Mouse (Mus musculus) kidney, adult 11 months (tissue): ENCODE data around the gene Pcgf3.

Source experiments
- DNase-seq: peaks from one replicate; pipeline ENCODE4 v3.0.0; 2022

Pcgf3 gene

DNA sequence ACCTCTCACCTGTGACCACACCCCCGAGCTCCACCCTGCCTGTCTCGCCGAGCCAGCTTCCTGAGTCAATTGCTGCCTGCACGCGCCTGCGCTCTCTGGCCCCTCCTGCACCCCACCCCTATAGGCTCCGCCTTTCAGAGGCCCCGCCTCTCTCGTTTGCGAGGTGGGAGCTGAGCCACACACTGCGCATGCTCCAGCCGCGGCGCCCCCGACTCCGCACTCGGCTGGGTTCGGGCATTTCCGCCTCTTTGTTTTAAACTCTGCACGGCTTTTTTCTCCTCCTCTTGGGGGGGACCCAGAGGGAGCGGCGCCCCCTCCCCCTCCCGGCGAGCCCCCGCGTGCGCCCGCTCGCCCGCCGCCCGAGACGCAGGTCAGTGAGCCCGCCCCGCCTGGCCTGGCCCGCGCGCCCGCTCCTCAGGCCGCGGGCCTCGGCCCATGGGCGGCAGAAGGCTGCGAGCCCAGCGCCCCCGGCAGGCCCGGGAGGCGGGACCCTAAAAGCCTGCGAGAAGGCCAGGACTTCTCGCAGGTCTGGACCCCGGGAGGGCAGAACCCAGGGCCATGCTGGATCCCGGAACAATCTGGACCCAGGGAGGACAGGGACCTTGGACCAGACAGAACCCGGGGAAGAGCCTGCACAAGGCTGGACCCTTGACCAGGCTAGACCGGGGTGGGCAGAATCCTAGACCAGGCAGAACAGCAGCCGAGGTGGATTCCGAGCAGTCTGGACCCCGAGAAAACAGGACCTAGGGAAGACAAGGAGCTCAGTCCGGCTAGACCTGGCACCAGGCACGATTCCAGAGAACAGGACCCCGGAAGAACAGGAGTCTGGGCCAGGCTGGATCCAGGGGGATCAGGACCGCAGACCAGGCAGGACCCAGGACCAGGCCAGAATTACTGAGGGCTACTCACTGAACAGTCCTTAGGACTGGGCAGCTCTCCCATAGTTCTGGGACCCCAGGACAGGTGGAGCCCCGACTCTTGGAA is at the start of gene Pcgf3:
Pcgf3 (plus strand) TSS at position 151 of the 984 bp plus-strand sequence.
- DNase-seq: peak; percentile 99

DNA sequence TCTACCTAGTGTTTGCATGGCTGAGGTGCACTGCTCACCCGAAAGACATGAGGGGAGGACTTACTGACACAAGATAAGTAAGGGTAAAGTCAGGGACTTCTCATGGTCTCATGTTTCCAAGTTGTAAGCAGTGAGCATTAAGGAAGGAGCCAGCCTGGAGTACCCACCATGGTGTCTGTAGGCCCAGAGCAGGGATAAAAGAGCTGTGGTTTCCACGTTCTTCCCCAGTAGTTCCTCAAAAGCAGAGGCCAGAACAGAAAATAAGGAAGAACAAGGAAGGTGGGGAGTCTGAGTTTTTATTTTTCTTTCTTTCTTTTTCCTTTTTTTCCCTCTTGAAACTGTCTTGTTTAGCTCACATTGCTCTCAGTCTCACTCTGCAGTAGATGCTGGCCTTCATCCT is 46.3 kb upstream of the Pcgf3 start:
- no peak for DNase-seq

DNA sequence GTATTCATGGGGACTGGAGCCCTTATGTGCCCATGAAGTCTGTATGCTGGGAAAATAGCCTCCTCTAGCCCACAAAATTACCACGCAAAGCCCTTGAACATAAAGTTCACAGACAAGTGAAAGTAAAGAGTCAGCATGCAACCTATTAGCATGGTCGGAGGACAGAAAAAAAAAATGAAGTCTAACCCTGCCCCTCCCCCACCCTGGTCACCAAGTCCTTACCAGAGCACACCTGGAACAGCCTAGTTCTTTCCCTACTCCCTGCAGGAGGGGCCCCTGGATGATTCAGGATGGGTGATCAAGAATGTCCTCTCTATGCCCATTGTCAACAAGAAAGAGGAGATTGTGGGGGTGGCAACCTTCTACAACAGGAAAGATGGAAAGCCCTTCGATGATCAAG is 38.3 kb upstream of the Pcgf3 start:
- no peak for DNase-seq

DNA sequence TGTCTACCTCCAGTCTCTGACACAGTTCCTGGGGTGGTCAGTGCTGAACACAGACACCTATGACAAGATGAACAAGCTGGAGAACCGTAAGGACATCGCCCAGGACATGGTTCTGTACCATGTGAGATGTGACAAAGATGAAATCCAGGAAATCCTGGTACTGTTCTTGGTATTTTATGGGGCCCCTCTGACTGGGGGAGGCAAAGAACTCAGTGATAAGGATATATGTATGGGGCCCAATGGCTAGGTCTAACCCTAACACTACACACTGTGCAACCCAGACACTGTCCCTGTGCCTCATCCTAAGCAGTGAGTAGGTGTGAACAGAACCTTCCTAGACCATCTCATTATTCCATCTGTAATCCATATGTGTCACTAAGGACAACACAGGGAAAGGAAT is 37.6 kb upstream of the Pcgf3 start:
- DNase-seq: no peak

DNA sequence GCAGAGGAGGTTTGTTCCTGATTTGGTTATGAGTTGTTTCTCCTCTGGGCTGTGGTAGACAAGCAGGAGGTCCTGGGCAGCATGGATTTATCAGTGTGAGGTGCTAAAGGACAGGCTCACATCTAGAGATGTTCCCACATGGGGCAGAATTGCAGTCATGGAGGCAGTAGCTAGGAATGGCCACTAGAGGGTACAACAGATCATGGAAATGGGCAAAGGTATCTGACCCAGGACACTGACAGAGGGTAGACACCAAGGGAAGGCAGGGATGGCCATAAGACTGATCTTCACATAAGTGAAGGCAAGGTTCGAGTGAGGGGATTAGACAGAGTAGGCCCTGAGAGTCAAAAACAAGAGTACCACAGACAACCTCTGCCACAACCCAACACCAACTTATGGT is 33.8 kb upstream of the Pcgf3 start:
- DNase-seq: peak; percentile 27

DNA sequence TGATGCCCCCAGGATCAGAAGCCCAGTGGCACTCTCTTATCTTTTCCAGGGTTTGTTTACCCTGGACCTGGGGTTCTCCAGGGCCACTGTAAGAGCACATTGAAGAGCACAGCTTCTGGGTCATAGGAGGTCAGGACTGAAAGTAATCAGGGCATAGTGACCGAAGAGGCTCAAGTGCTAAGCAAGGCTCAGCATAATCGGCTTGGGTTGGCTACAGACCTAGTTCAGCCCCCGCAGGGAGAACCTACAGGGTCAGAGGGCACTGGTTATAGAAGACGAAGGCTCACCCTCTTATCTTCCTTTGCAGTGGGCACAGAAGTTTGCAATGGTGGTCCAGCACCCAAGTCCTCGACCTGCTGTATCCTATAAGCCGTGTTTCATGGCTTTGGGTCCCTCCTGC is 29.8 kb upstream of the Pcgf3 start:
- no peak for DNase-seq

DNA sequence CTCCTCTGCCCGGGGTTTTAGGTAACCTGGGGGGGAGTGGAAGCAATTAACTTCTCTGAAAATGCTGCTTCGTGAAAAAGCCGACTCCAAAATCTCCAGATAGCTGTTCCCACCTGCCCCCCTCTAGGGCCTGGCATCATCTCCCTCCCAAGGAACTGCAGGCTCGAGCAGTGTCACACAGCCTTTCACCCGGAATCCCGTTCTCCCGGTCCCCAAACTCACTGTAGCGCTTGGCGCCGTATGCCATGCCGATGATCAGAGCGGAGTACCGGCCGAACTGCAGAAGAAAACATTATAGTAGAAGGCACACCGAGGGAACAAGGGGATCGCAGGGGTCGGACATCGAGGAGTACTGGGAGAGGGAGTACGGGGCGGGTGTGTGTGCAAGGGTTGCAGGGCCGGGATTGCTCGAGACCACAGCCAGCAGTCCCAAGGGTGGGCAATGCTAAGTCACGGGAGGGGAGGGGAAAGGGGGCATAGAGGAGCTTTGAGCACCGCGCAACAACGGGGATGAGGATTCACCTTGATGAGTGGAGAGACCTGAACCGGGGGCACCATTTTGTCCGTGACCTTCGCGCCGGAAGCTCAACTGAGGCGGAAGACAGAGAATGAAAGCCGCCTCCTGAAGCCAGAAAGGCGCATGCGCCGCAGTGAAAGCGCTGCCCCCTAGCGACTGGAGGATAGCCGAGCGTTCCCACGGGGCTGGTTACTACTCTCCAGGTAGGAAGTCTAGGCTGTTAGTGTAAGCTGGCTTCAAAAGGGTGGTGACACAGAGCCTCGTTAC is 27.0 kb upstream of the Pcgf3 start, which contains the start of gene Atp5k:
Atp5k (minus strand) TSS at position 645 of the 784 bp plus-strand sequence.
- DNase-seq: peak; percentile 94

DNA sequence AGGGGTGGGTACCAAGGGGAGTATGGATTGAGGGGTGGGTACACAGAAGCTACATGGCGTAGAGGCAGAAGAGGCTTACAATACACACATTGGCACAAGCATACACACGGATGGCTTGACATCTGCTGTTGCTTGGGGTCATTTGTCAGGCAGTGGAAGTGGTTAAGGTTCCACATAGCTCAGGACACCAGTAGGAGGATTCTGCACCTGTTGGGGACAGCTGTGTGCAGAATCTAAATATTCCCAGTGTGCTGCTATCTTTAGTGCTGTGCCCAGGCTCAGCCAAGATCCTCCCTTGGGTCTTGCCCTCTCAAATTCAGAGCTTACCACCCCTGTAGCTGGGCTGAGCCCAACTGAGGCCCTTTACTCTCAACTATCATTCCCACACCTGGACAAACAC is 24.9 kb upstream of the Pcgf3 start:
- no peak for DNase-seq

DNA sequence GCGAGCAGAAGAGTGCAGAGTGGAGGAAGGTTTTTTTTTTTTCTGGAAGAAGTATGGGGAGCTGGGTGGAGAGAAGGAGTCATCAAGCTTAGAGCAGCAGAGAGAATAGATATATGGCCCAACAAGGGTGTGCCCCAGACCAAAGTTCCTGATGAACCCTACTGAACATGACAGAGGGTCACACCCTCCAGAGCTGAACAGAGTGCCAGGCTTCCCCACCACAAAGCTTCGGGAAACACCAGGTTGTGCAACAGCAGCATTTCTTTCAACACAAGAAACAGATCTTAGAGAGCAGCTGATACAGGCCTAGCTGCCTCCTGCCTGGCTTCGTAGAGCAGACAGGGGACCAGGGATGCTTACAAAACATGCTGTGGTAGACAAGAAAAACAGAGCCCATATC is 14.1 kb upstream of the Pcgf3 start:
- DNase-seq: no peak

DNA sequence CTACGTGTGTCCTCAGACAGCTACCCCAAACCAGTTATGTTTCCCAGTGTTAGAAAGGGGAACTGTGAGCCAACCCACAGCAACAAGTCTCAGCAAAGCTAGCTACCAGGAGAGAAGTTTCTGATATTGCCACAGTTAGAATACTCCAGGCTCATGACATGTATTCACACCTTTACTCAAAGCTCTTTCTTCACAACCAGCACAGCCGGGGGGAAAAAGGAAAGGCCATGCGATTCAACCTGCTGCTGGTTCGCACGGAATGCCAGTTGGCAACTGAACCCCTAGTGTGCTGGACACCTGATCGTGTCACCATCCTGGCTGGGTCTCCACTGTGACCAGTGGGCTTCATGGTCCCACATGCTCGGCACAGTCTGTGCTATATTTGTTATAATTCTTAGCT is 13.2 kb upstream of the Pcgf3 start:
- no peak for DNase-seq

DNA sequence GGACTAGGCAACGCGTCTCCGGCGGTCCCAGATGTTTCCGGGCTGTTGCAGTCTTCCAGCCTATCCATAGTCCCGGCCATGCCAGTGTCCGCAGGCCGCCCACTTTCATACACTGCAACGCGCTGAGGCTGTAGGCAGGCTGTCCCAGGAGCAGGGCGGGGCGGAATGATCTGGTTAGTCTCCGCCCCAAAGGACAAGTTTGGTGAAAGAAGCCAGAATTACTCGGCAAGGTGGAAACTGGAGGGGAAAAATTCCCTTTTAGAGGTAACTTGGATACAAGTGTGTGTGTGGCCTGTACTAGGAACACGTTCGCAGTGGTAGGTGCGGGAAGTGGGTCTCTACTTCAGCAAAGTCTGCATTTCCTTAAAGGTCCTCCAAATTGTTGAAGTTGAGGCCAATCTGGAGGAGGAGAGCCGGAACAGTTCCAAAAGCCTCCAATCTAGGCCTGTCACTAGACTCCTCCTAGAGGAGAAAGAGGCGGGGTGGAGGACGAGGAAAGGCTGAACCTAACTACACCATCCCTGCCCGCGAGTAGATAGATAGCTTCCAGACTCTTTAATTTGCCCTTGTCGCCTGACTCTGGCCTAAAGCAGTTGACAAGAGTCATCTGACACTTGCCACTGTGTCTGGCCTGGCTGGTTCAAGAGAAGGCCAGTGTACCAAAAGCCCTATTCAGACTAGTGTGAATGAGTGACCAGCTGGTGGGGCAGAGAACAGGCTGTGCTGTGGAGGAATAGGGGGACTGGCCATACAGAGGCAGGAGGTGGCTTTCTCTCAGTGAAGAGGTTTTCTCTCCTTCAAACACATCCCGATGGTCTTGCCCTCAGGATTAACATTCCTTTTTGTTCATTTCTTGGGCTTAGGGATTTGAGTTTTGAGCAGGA is 12.0 kb upstream of the Pcgf3 start, which contains the start of gene Mfsd7a:
Mfsd7a (minus strand) TSS at position 107 of the 884 bp plus-strand sequence.
- peak; percentile 85 for DNase-seq

DNA sequence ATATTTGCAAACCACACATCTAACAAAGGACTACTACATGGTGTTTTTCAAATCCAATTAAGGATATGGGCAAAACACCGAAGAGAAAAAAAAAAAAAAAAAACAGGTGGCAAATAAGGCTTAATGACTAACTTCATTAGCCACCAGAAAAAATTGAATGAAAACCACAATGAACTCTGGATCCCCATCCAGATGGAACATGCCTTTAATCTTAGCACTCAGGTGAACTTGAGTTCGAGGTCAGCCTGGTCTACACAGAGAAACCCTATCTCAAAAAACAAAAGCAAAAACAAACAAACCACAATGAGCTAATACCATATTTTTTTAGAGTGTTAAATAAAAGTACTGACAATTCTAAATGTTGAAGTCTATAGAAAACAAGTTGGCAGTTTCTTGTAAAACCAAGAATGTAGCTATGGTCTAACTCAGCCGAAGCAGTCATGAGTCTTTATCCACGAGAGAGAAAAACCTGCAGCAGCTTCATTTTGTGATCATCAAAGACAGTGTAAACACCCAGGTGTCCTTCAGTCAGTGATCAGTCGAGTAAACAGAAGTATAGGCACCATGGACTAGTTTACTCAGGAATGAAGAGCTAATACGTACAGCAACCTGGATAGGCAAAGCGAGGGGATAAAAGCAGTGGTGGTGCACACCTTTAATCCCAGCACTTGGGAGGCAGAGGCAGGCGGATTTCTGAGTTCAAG is 10.0 kb upstream of the Pcgf3 start:
- DNase-seq: no peak

DNA sequence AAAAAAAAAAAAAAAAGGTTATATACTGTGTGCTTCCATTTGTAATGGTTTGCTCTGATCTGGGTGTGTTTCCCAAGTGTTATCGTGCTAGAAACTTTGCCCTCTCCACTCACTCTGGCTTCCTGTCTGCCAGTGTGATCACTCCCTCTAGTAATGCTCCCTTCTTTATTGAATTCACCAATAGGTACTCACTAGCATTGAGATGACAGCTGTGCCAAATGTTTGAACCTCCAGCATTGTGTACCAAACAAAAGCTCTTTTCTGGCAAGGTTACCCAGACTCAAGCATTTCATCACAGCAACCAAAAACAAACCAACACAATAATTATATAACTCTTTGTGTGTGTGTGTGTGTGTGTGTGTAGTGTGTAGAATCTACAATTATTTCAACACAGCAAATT is 9.4 kb upstream of the Pcgf3 start:
- DNase-seq: no peak

DNA sequence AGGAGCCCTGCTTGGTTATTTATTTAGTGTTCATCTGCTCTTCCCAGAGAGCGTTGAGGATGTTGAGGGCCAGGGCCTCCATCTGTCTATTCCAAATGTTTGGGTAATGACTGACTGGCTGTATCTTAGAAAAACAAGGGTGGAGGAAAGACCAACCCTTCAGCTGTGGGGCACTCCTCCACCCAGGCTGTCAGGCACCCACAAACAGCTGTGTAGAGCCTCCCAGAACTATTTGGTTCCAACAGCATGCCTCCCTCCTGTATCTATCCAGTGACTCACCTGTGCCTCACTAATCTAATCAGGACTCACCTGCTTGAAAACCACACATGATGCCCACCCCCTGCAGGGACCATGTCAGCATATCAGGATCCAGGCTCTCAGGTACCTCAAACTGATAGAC is 8.6 kb upstream of the Pcgf3 start:
- no peak for DNase-seq

DNA sequence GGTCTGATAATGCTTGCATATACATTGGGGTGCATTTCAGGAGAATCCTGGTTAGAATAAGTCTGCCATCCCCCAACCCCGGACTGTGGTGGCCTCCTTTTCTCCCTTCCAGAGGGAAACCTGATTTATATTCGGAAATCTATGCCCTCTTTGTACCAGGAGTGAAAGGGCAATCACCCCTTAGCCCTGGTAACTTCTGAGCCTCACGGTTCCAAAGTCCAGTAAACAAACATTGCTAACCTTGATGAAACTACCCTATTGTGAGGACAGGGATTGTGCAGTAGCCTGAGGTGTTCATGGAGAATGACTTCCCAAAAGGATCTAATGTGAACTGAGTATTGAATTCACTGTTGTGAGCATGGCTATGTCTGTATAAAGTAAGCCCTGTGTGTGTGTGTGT is 6.9 kb upstream of the Pcgf3 start:
- DNase-seq: peak; percentile 49

DNA sequence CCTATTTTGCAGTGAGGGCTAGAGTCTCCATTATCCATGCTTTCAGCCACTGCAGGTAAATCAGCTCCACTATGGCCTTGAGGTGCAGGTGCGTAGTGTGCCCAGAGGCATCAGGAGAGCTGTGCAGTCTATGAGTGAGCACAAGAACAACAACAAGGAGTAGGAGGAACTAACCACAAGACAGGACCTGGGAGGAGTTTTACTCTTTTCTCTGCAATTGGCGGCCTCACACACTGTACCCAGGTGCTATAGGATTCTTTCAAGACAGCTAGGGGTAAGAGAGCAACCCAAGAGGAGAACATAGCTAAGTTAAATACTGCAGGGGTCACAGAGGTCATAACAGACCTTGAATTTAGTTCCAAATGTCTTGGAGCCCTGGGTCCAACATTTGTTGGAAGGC is 2.3 kb upstream of the Pcgf3 start:
- no peak for DNase-seq

DNA sequence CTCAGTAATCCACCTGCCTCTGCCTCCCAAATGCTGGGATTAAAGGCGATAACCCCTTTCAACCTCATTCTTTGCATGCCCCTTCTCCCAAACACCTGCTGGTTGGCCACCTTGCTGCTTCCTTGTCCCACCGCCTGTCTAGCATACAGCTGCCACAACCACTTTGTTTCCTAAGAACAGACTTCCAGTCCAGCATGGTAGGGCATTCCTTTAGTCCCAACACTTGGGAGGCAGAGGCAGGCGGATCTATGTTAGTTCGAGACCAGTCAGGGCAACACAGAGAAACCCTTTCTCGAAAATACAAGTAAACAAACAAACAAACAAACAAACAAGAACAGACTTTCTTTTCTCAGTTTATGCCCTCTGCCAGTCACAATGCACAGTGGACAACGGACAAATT is 571 bp upstream of the Pcgf3 start:
- peak; percentile 15 for DNase-seq

DNA sequence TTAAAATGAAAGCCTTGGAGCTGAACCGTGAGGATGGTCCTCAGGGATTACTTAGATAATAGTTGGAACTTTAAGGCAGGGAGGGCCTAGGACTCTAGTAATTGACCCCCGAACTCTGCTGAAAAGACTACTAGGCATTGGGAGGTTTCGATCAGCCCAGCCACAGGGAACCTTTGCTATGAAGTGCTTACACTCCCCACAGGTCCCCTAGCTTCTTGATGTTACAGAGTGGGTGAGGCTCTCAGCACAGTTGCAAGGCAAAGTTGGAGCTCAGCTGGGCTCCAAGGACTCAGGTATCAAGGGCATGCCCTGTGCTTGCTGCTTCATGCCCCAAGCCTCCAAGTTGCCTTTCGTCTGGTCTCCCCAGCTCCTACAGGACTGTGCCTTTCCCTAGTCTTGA is 1.4 kb downstream of the Pcgf3 start:
- DNase-seq: no peak

DNA sequence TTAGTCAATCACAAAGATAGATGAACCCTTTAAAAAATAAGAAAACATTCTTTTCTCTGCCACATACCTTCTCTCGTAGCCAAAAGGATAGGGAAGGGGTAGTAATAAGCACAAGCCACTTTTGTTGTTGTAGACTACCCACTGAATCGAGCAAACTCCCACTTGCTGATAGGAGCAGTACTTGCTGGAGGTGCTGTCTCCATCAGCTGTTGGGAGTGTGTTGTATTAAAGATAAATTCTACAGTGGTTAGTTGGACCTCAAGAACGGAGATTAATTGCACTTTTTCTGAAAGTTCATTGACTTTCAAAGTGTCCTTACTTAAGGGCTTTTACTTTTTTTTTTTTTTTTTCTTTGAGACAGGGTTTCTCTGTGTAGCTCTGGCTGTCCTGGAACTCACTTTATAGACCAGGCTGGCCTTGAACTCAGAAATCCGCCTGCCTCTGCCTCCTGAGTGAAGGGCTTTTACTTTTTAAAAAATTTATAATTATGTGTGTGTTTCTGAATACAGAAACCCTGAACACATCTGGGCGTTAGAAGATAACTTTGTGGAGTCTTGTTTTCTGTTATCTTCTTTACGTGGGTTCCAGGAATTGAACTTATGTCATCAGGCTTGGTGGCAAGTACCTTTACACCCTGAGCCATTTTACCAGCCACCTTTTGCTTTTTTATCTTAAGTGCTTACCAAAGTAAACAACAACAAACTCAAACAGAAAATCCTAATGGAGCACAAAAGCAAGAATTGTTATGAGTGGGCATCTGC is 4.3 kb downstream of the Pcgf3 start:
- no peak for DNase-seq

DNA sequence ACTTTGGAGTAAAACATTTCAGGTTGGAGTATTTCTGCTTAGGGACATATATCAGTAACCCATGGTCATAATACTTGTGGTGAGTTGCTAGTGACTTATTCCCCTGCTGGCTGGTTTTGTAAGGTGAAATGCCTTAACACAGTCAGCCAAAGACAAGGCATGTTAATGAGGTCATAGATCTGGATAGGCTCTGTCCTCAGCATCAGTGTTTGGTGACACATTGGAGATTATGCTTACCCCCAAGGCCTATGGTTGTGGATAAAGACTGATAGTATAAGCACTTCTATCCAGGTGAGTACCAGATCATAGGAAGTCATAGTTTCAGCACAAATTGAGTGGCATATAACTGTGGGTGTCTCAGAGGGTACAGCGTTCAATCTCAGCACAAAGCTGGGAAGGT is 5.6 kb downstream of the Pcgf3 start:
- DNase-seq: no peak

DNA sequence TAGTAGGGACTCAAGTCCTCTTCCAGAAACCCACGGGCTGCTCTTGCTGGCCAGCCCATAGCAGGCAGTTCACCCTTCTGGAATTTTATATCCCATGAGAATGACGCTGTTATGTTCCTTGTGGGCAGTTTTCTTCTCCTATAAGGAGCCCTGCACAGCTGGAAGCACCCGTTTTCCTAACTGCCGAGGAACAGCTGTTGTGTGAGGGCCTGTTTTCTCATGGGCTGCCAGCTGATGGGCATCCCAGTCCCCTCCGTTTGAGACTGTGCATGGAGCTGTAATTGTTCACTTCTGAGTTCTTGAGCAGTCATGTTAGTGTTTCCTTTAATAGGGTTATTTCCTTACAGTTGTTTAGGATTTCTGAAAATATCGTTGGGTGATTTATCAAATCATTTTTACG is 8.6 kb downstream of the Pcgf3 start:
- DNase-seq: no peak
